Mouse (Mus musculus): ENCODE data around the gene Olfr313. TPM values are rescaled to one million over a fixed set of nuclear protein-coding genes. Genes with fewer than 3 reads are reported as not detected.
"Not testable (repeated sequence)": the region's sequence is repeated elsewhere in the genome, so short reads cannot be mapped to it uniquely, and the experiment has no call there.

The Olfr313 gene
- total and polyA plus RNA-seq, 3 experiments: not detected

GRCm38 (mm10) chr11:58838951-58839350, 24.2 kb downstream of the Olfr313 start, which contains the start of gene Olfr311:
Olfr311 (plus strand) TSS chr11:58839251.
- not testable (repeated sequence) for H3K4me3 ChIP-seq (ENCODE audit: control insufficient read depth in 1 of 2, insufficient read depth in 1 of 2, low read depth in 2 of 2, low read length in 2 of 2); H3K36me3 ChIP-seq (ENCODE audit: control insufficient read depth in 1 of 2, insufficient read depth in 2 of 2, low read length in 2 of 2)
- H3K27me3 ChIP-seq (ENCODE audit: control insufficient read depth in 1 of 2, insufficient read depth in 2 of 2, low read length in 2 of 2): peaks cover 11 to 39% of the 10 kb centered on the region in 2 experiments

DNA sequence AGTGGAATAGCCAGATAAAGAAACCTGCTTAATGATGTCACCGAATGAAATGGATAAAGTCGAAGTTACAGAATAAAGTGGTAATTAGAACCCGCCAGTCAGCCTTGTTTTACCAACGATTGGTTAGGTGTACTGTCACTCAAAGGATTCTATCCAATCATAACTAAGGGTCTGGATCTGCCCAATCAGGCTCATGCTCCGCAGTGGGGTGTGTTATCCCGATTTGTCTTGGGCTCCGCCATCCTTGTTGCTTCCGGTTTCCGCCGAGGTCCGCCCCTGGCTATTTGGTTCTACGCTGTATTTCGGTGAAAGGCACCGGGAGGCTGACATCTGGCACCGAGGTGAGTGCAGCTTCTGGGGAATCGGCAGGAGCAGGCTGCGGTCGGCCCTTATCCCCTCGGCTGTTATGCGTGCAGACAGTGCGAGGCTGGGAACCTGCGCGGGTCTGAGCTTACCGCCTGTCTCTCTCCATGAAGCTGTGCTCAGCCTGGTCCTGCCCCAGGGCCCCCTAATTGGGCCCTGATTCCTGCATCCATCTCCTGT, 32.2 kb downstream of the Olfr313 start, which contains the start of gene Gm12258:
Gene Gm12258 (plus strand): TSS at position 240 of the 543 bp plus-strand sequence.
- Histone ChIP-seq H3K27ac (ENCODE audit: control insufficient read depth, low read depth, low read length) (peak within 1 kb of the TSS; percentile 78), H3K27me3 (ENCODE audit: control insufficient read depth in 1 of 2, insufficient read depth in 2 of 2, low read length in 2 of 2) (no peaks in the 10 kb centered on the region; a peak in 1 of 4 replicates), H3K4me1 (ENCODE audit: control insufficient read depth in 1 of 2, insufficient read depth in 2 of 2, low read length in 2 of 2) (peaks cover 2 to 5% of the 10 kb centered on the region in 2 experiments; a peak in 2 of 4 replicates), H3K9me3 (replicated peaks; ENCODE audit: insufficient read depth, low read length) (no peaks in the 10 kb centered on the region), H3K4me3 (ENCODE audit: control insufficient read depth in 1 of 2, insufficient read depth in 1 of 2, low read depth in 2 of 2, low read length in 2 of 2) (peak within 1 kb of the TSS; percentile 79 to 97), H3K36me3 (ENCODE audit: control insufficient read depth in 1 of 2, insufficient read depth in 2 of 2, low read length in 2 of 2) (peaks cover 3 to 9% of the 10 kb centered on the region in 2 experiments; a peak in 3 of 4 replicates), H3K9ac (ENCODE audit: control insufficient read depth, low read depth, low read length, poor library complexity, severe bottlenecking) (peak within 1 kb of the TSS; percentile 91), H3K79me2 (ENCODE audit: control insufficient read depth, insufficient read depth, low read length, poor library complexity) (peaks cover 6% of the 10 kb centered on the region; the same call in 1 of the 2 replicates)
- TF ChIP-seq MYB (IDR thresholded peaks at IDR 0.05; ENCODE audit: low read depth, low read length) (no peak), TBP (IDR thresholded peaks at IDR 0.05; ENCODE audit: low read depth, low read length) (peak; percentile 72), ZKSCAN1 (IDR thresholded peaks at IDR 0.05; ENCODE audit: low read depth, low read length) (no peak), ETS1 (IDR thresholded peaks at IDR 0.05; ENCODE audit: low read depth, low read length) (peak; percentile 38; the same call in 1 of the 2 replicates), RCOR1 (IDR thresholded peaks at IDR 0.05; ENCODE audit: low read depth, low read length) (peak; percentile 54; the same call in 1 of the 2 replicates), SIN3A (IDR thresholded peaks at IDR 0.05; ENCODE audit: low read length) (peak; percentile 81), POLR2A (IDR thresholded peaks at IDR 0.05; ENCODE audit: control insufficient read depth in 1 of 2, insufficient read depth in 1 of 2, low read depth in 1 of 2, low read length in 2 of 2, poor library complexity in 1 of 2) (peak; percentile 59 to 75; a peak in 3 of 4 replicates), MAFK (IDR thresholded peaks at IDR 0.05; ENCODE audit: borderline replicate concordance, low read depth, low read length) (no peak), MAX (IDR thresholded peaks at IDR 0.05; ENCODE audit: low read length) (peak; percentile 71), MYC (IDR thresholded peaks at IDR 0.05; ENCODE audit: low read depth, low read length) (0 out of 2 replicates have a peak, but pooled peaks have one; percentile 46), ZC3H11A (IDR thresholded peaks at IDR 0.05; ENCODE audit: low read depth, low read length) (no peak), CHD1 (IDR thresholded peaks at IDR 0.05; ENCODE audit: low read depth, low read length) (no peak), POLR2AphosphoS5 (IDR thresholded peaks at IDR 0.05; ENCODE audit: borderline replicate concordance, low read depth, low read length) (no peak), NELFE (IDR thresholded peaks at IDR 0.05; ENCODE audit: low read depth, low read length) (peak; percentile 73), KAT2A (conservative IDR thresholded peaks at IDR 0.05; ENCODE audit: low read depth, low read length) (0 out of 2 replicates have a peak, but pooled peaks have one; percentile 41), HCFC1 (IDR thresholded peaks at IDR 0.05; ENCODE audit: low read depth, low read length) (peak; percentile 76), ELF1 (IDR thresholded peaks at IDR 0.05; ENCODE audit: low read depth, low read length) (peak; percentile 88), CHD2 (IDR thresholded peaks at IDR 0.05; ENCODE audit: low read length) (peak; percentile 88), TCF12 (IDR thresholded peaks at IDR 0.05; ENCODE audit: low read depth, low read length) (0 out of 2 replicates have a peak, but pooled peaks have one; percentile 28), GATA1 (IDR thresholded peaks at IDR 0.05; ENCODE audit: low read depth, low read length) (peak; percentile 47), E2F4 (IDR thresholded peaks at IDR 0.05; ENCODE audit: borderline replicate concordance, low read depth, low read length) (peak; percentile 65; the same call in 1 of the 2 replicates), MXI1 (IDR thresholded peaks at IDR 0.05; ENCODE audit: low read depth, low read length) (peak; percentile 65; the same call in 1 of the 2 replicates), EP300 (IDR thresholded peaks at IDR 0.05; ENCODE audit: low read depth in 1 of 2, low read length in 2 of 2) (peak in 1 of 2 experiments; percentile 45; a peak in 1 of 4 replicates), POLR2AphosphoS2 (IDR thresholded peaks at IDR 0.05; ENCODE audit: low read length) (peak; percentile 66; the same call in 1 of the 2 replicates)
- DNase-seq (ENCODE audit: low read depth, low spot score): peak; percentile 100

More at GRCm38 (mm10) chr11:58838951-58839350, 24.2 kb downstream of the Olfr313 start, which contains the start of gene Olfr311:
- H3K9ac ChIP-seq (ENCODE audit: control insufficient read depth, low read depth, low read length, poor library complexity, severe bottlenecking); DNase-seq (ENCODE audit: low read depth, low spot score); H3K4me1 ChIP-seq (ENCODE audit: control insufficient read depth in 1 of 2, insufficient read depth in 2 of 2, low read length in 2 of 2); H3K9me3 ChIP-seq (replicated peaks; ENCODE audit: insufficient read depth, low read length); H3K27ac ChIP-seq (ENCODE audit: control insufficient read depth, low read depth, low read length); H3K79me2 ChIP-seq (ENCODE audit: control insufficient read depth, insufficient read depth, low read length, poor library complexity): not testable (repeated sequence)
